Mouse (Mus musculus) stomach, postnatal 0 days (tissue): ENCODE measurements at regions not wholly inside any gene's neighbourhood (a gene's known extent, or its start where the extent isn't known, plus 50 kb on each side); places are given as distances from the start of the nearest gene placed in this dataset.

Source experiments
- CTCF ChIP-seq: IDR thresholded peaks from 2 replicates; pipeline ENCODE4 v1.5.1; 2016; ENCODE audit warnings: antibody characterized with exemption, low read depth, mild to moderate bottlenecking, moderate library complexity
- EP300 ChIP-seq: optimal IDR thresholded peaks from 2 replicates; pipeline ENCODE3; 2016; ENCODE audit warnings: antibody characterized with exemption

DNA sequence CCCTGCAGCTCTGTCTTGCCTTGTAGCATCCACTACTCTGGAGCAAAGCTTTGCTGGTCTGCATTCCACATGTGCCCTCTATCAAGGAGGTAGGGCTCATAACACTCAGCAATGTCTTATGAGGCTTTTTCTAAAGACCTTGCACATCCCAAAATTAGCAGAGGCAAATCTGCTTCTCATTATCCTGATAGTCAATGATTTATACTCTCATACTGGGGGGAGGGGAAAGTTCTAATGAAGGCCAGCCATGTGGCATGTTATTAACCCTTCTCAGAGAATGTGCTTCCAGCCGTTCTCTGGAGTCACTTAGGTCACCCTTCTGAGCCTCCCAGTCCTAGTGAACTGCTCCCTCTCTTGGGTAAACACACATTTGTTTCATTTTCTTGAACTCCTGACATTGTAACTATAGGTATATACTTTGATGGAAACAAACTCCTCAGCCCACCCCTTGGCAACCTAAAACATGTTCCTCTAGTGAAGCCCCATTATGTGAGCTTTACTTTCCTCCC is 307.7 kb upstream of the Nt5c1b start:
- TF ChIP-seq CTCF (no peak), EP300 (no peak)
